Mouse (Mus musculus): ENCODE measurements around the gene Wnt5b.

GRCm38 (mm10) chr6:119490549-119490948 lies 53.6 kb downstream of the Wnt5b start:
- TF ChIP-seq GATA1 (IDR thresholded peaks at IDR 0.05; ENCODE audit: borderline replicate concordance, low read length), result no peak
- TF ChIP-seq FLI1 (IDR thresholded peaks at IDR 0.05; ENCODE audit: low read length), result no peak
